Comparison of ENCODE assay signal across 8 mouse cellular contexts in genomic region chr19:57198531-57198930, GRCm38 (mm10).
A peak's percentile ranks its signal among the peaks of the same experiment; 100 is the strongest.
DNase-seq lines count a peak whose midpoint lies in the region; ATAC-seq lines count a peak whose summit lies in the region.

No protein-coding gene starts in this region.

- no peak for DNase-seq in heart, adult 9 months (ENCODE audit: low spot score in 2 of 2)
- peak; percentile 12 for DNase-seq in MN1 (ENCODE audit: low spot score)
- peak; percentile 71 for DNase-seq in cerebellum, adult 9-10 months
- DNase-seq in ovary, postnatal 14 days (ENCODE audit: low spot score), result no peak
- DNase-seq in spleen, adult 12 weeks (ENCODE audit: low spot score), result no peak

- H3K27ac ChIP-seq in heart, embryonic 14.5 days (replicated peaks in 1 of 2; ENCODE audit: control insufficient read depth in 1 of 2, insufficient read depth in 1 of 2, low read depth in 2 of 2, low read length in 2 of 2), result peak overlapping the region; percentile 61 to 70
- H3K27ac ChIP-seq in midbrain, embryonic 12.5 days (replicated peaks), result peak overlapping the region; percentile 50; the same call in 1 of the 2 replicates
- no peak overlapping the region for H3K27ac ChIP-seq in kidney, embryonic 15.5 days

- H3K27me3 ChIP-seq in heart, embryonic 14.5 days (ENCODE audit: control insufficient read depth, insufficient read depth, low read length), result no peaks in the 10 kb centered on the region
- H3K27me3 ChIP-seq in midbrain, embryonic 12.5 days, result peaks cover 34% of the 10 kb centered on the region
- H3K27me3 ChIP-seq in kidney, embryonic 15.5 days, result peaks cover 24% of the 10 kb centered on the region

- H3K4me3 ChIP-seq in heart, embryonic 14.5 days (ENCODE audit: control insufficient read depth in 1 of 2, insufficient read depth in 1 of 2, low read depth in 1 of 2, low read length in 2 of 2), result no peak overlapping the region
- no peak overlapping the region for H3K4me3 ChIP-seq in midbrain, embryonic 12.5 days
- no peak overlapping the region for H3K4me3 ChIP-seq in kidney, embryonic 15.5 days (replicated peaks)

- H3K4me1 ChIP-seq in heart, embryonic 14.5 days (ENCODE audit: control insufficient read depth in 2 of 2, insufficient read depth in 2 of 2, low read length in 2 of 2), result peaks cover 49 to 76% of the 10 kb centered on the region in 2 experiments
- peaks cover 37% of the 10 kb centered on the region for H3K4me1 ChIP-seq in midbrain, embryonic 12.5 days
- peaks cover 52% of the 10 kb centered on the region for H3K4me1 ChIP-seq in kidney, embryonic 15.5 days

- peak overlapping the region; percentile 68 for H3K4me2 ChIP-seq in heart, embryonic 14.5 days (ENCODE audit: low read length)
- no peak overlapping the region for H3K4me2 ChIP-seq in midbrain, embryonic 12.5 days (replicated peaks)
- no peak overlapping the region for H3K4me2 ChIP-seq in kidney, embryonic 15.5 days

- no peak for ATAC-seq in heart, embryonic 14.5 days (ENCODE audit: insufficient number of reproducible peaks, insufficient read depth, low FRiP score, low read depth)
- no peak for ATAC-seq in midbrain, embryonic 12.5 days (ENCODE audit: low FRiP score, low read depth)
- ATAC-seq in kidney, embryonic 15.5 days (replicated peaks; ENCODE audit: low FRiP score), result no peak

- H3K36me3 ChIP-seq in heart, embryonic 14.5 days (ENCODE audit: control insufficient read depth, insufficient read depth, low read length), result no peaks in the 10 kb centered on the region
- H3K36me3 ChIP-seq in midbrain, embryonic 12.5 days, result no peaks in the 10 kb centered on the region
- H3K36me3 ChIP-seq in kidney, embryonic 15.5 days, result no peaks in the 10 kb centered on the region

- no peaks in the 10 kb centered on the region for H3K9me3 ChIP-seq in heart, embryonic 14.5 days (ENCODE audit: control insufficient read depth, low read length)
- H3K9me3 ChIP-seq in midbrain, embryonic 12.5 days, result no peaks in the 10 kb centered on the region
- no peaks in the 10 kb centered on the region for H3K9me3 ChIP-seq in kidney, embryonic 15.5 days (replicated peaks)

- peak overlapping the region; percentile 42; the same call in 1 of the 2 replicates for H3K9ac ChIP-seq in heart, embryonic 14.5 days (ENCODE audit: low read length)
- H3K9ac ChIP-seq in midbrain, embryonic 12.5 days (replicated peaks), result no peak overlapping the region
- no peak overlapping the region for H3K9ac ChIP-seq in kidney, embryonic 15.5 days

- 21% methylated on average over 12 of the region's 12 CpGs for WGBS in heart, embryonic 14.5 days
- 66% methylated on average over 12 of the region's 12 CpGs for whole genome bisulfite sequencing in midbrain, embryonic 12.5 days
- WGBS in kidney, embryonic 15.5 days, result 74% methylated on average over 12 of the region's 12 CpGs

Comparison
In these comparisons a context has a peak if more than half of its experiments do, and no peak if none do; other contexts are left out.
1. DNase-seq: peak in MN1 (single experiment) and cerebellum, adult 9-10 months (single experiment); none in heart, adult 9 months (0 of 2), ovary, postnatal 14 days (single experiment) and spleen, adult 12 weeks (single experiment).